Mouse (Mus musculus) megakaryocyte, embryonic 14.5 days (primary cell): ENCODE measurements at regions not wholly inside any gene's neighbourhood (a gene's known extent, or its start where the extent isn't known, plus 50 kb on each side); places are given as distances from the start of the nearest gene placed in this dataset.

Experiments used
- FLI1 ChIP-seq: IDR thresholded peaks from 2 replicates; pipeline ENCODE4 v1.6.1; 2012; ENCODE audit warnings: low read length, inconsistent platforms, mixed read lengths
- GATA1 ChIP-seq: IDR thresholded peaks from 3 replicates; pipeline ENCODE4 v1.6.1; 2012; ENCODE audit warnings: mixed read lengths, low read length, inconsistent platforms, borderline replicate concordance

- TF ChIP-seq GATA1 (no peak), FLI1 (no peak)
Measured at GRCm38 (mm10) chr5:43063386-43063785, 169.6 kb upstream of the Cpeb2 start.
